Mouse (Mus musculus) mouse embryonic stem cell (cell line): Measurements from ENCODE around the gene Crybb2.

Source experiments
- in situ Hi-C, 2 experiments: fragments of 300-500 bp; cut with MboI; formaldehyde crosslinking; loops; 1 replicate in 1 of 2; 3 replicates in 1 of 2; pipeline ENCODE4 v1.14.3; 2019 to 2020; ENCODE audit warnings: low sequenced_read_pairs in 2 of 2, low pct_unique_long_range_greater_than_20kb in 1 of 2, mixed read lengths in 1 of 2; ENCODE audit not compliant: unreplicated experiment in 1 of 2

Crybb2 gene

GRCm38 (mm10) chr5:113095456-113095855, 25.5 kb upstream of the Crybb2 start:
- in situ Hi-C loops: loop anchor here (5.0 kb wide), 2 partner anchors 57 to 72 kb away; no protein-coding TSS in a partner anchor

GRCm38 (mm10) chr5:113092406-113092805, 22.5 kb upstream of the Crybb2 start:
- in situ Hi-C loops: no loop called here

- in situ Hi-C loops: no loop called here
Measured at GRCm38 (mm10) chr5:113091162-113091561, 21.2 kb upstream of the Crybb2 start.

- in situ Hi-C loops: no loop called here
Measured at GRCm38 (mm10) chr5:113090750-113091149, 20.8 kb upstream of the Crybb2 start.

- in situ Hi-C loops: no loop called here
Measured at GRCm38 (mm10) chr5:113090077-113090690, 20.3 kb upstream of the Crybb2 start.

GRCm38 (mm10) chr5:113087465-113087864, 17.5 kb upstream of the Crybb2 start:
- in situ Hi-C loops: no loop called here

- in situ Hi-C loops: no loop called here
Measured at GRCm38 (mm10) chr5:113086990-113087389, 17.1 kb upstream of the Crybb2 start.

GRCm38 (mm10) chr5:113086439-113086838, 16.5 kb upstream of the Crybb2 start:
- in situ Hi-C loops: no loop called here

- in situ Hi-C loops: no loop called here
Measured at GRCm38 (mm10) chr5:113085931-113086330, 16.0 kb upstream of the Crybb2 start.

- in situ Hi-C loops: no loop called here
Measured at GRCm38 (mm10) chr5:113084309-113084708, 14.4 kb upstream of the Crybb2 start.

GRCm38 (mm10) chr5:113082356-113083168, 12.6 kb upstream of the Crybb2 start:
- in situ Hi-C loops: no loop called here

- in situ Hi-C loops: no loop called here
Measured at GRCm38 (mm10) chr5:113081439-113081838, 11.5 kb upstream of the Crybb2 start, which contains the start of gene Crybb3. Gene Crybb3 (minus strand): TSS chr5:113081584.

GRCm38 (mm10) chr5:113081020-113081419, 11.1 kb upstream of the Crybb2 start:
- in situ Hi-C loops: no loop called here

- in situ Hi-C loops: no loop called here
Measured at GRCm38 (mm10) chr5:113079783-113080182, 9.9 kb upstream of the Crybb2 start.

- in situ Hi-C loops: no loop called here
Measured at GRCm38 (mm10) chr5:113078686-113079085, 8.8 kb upstream of the Crybb2 start.

- in situ Hi-C loops: loop anchor here (10.0 to 25.0 kb wide), 3 partner anchors 170 to 600 kb away; no protein-coding TSS in a partner anchor
Measured at GRCm38 (mm10) chr5:113054308-113054707, 15.6 kb downstream of the Crybb2 start.

GRCm38 (mm10) chr5:113050581-113051185, 19.2 kb downstream of the Crybb2 start:
- in situ Hi-C loops: loop anchor here (10.0 to 25.0 kb wide), 3 partner anchors 166 to 596 kb away; no protein-coding TSS in a partner anchor

- in situ Hi-C loops: loop anchor here (10.0 to 25.0 kb wide), 3 partner anchors 165 to 595 kb away; no protein-coding TSS in a partner anchor
Measured at GRCm38 (mm10) chr5:113049876-113050275, 20.0 kb downstream of the Crybb2 start.
